Mouse (Mus musculus): ENCODE measurements around the gene Ptpn22. TPM values are rescaled to one million over a fixed set of nuclear protein-coding genes. Genes with fewer than 3 reads are reported as not detected.
A peak's percentile ranks its signal among the peaks of the same experiment; 100 is the strongest.

Gene Ptpn22
- total and polyA plus RNA-seq, 2 experiments from 2014 or later: 0.19 to 0.46 TPM

GRCm38 (mm10) chr3:103913451-103913961 lies 53.9 kb downstream of the Ptpn22 start:
- Histone ChIP-seq H3K27me3 (ENCODE audit: insufficient read depth, low read length) (no peaks in the 10 kb centered on the region), H3K36me3 (ENCODE audit: insufficient read depth) (no peaks in the 10 kb centered on the region), H3K4me1 (ENCODE audit: insufficient read depth) (peaks cover 4% of the 10 kb centered on the region; the same call in 1 of the 2 replicates), H3K4me2 (ENCODE audit: low read depth) (peak overlapping the region; percentile 70), H3K4me3 (ENCODE audit: low read depth, low read length) (peak overlapping the region; percentile 83), H3K27ac (ENCODE audit: low read depth, low read length) (peak overlapping the region; percentile 92), H3K9ac (peak overlapping the region; percentile 47), H3K9me3 (ENCODE audit: low read length) (no peaks in the 10 kb centered on the region)
- ATAC-seq (peak; percentile 0; the same call in 1 of the 2 replicates), DNase-seq (no peak)
- WGBS: 3% methylated on average over 11 of the region's 11 CpGs
- TF ChIP-seq CTCF (IDR thresholded peaks at IDR 0.05; ENCODE audit: low read depth): no peak

- H3K9ac ChIP-seq: peak within 1 kb of the TSS; percentile 91
- H3K4me3 ChIP-seq (ENCODE audit: low read depth, low read length): peak within 1 kb of the TSS; percentile 83
- H3K27me3 ChIP-seq (ENCODE audit: insufficient read depth, low read length): no peaks in the 10 kb centered on the region
- DNase-seq (peak; percentile 99), ATAC-seq (peak; percentile 99)
- H3K9me3 ChIP-seq (ENCODE audit: low read length): no peaks in the 10 kb centered on the region
- TF ChIP-seq CTCF (IDR thresholded peaks at IDR 0.05; ENCODE audit: low read depth): peak; percentile 53
- WGBS: under 1% methylated on average over 50 of the region's 55 CpGs
- H3K36me3 ChIP-seq (ENCODE audit: insufficient read depth): no peaks in the 10 kb centered on the region
- peak within 1 kb of the TSS; percentile 70 for H3K4me2 ChIP-seq (ENCODE audit: low read depth)
- peaks cover 4% of the 10 kb centered on the region; the same call in 1 of the 2 replicates for H3K4me1 ChIP-seq (ENCODE audit: insufficient read depth)
- peak within 1 kb of the TSS; percentile 92 for H3K27ac ChIP-seq (ENCODE audit: low read depth, low read length)
Measured at GRCm38 (mm10) chr3:103914010-103914669, 54.5 kb downstream of the Ptpn22 start, which contains the start of gene Rsbn1. TSS of gene Rsbn1 (plus strand) at chr3:103914120.

GRCm38 (mm10) chr3:103914732-103915508 lies 55.3 kb downstream of the Ptpn22 start:
- Histone ChIP-seq H3K4me1 (ENCODE audit: insufficient read depth) (peaks cover 4% of the 10 kb centered on the region; the same call in 1 of the 2 replicates), H3K4me2 (ENCODE audit: low read depth) (peak overlapping the region; percentile 56), H3K9me3 (ENCODE audit: low read length) (no peaks in the 10 kb centered on the region), H3K27me3 (ENCODE audit: insufficient read depth, low read length) (no peaks in the 10 kb centered on the region), H3K4me3 (ENCODE audit: low read depth, low read length) (peak overlapping the region; percentile 83), H3K9ac (peak overlapping the region; percentile 91), H3K36me3 (ENCODE audit: insufficient read depth) (no peaks in the 10 kb centered on the region), H3K27ac (ENCODE audit: low read depth, low read length) (peak overlapping the region; percentile 92)
- 2% methylated on average over 45 of the region's 60 CpGs for WGBS
- no peak for TF ChIP-seq CTCF (IDR thresholded peaks at IDR 0.05; ENCODE audit: low read depth)
- DNase-seq: peak; percentile 50
- peak; percentile 34 for ATAC-seq

GRCm38 (mm10) chr3:103915509-103915896 lies 55.9 kb downstream of the Ptpn22 start:
- Histone ChIP-seq H3K4me2 (ENCODE audit: low read depth) (peak overlapping the region; percentile 56), H3K4me1 (ENCODE audit: insufficient read depth) (peaks cover 4% of the 10 kb centered on the region; the same call in 1 of the 2 replicates), H3K27me3 (ENCODE audit: insufficient read depth, low read length) (no peaks in the 10 kb centered on the region), H3K4me3 (ENCODE audit: low read depth, low read length) (peak overlapping the region; percentile 83), H3K36me3 (ENCODE audit: insufficient read depth) (no peaks in the 10 kb centered on the region), H3K9ac (peak overlapping the region; percentile 91), H3K27ac (ENCODE audit: low read depth, low read length) (peak overlapping the region; percentile 92; the same call in 1 of the 2 replicates), H3K9me3 (ENCODE audit: low read length) (no peaks in the 10 kb centered on the region)
- no peak for TF ChIP-seq CTCF (IDR thresholded peaks at IDR 0.05; ENCODE audit: low read depth)
- DNase-seq (no peak), ATAC-seq (no peak)
- WGBS: 5% methylated on average over 7 of the region's 7 CpGs

GRCm38 (mm10) chr3:103916205-103916838 lies 56.7 kb downstream of the Ptpn22 start:
- H3K4me3 ChIP-seq (ENCODE audit: low read depth, low read length): peak overlapping the region; percentile 83
- no peak overlapping the region for H3K27ac ChIP-seq (ENCODE audit: low read depth, low read length)

DNA sequence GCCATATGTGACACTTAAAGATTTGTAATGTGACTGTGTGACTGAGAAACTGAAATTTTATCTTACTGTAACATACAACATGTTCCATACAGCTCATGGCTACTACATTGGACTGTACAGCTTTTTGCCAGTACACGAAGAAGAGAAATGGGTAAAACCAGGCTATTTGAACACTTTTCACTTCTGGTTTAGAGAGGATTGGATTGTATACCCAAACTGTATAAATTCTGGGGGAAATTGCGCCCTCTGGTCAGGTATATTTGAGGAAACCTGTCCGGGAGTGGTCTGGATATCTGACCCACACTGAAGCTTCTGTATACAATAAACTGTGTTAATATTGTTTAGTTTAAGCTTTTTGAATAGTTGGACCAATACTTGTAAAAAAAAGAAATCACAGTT lies 57.2 kb downstream of the Ptpn22 start:
- Histone ChIP-seq H3K27ac (ENCODE audit: low read depth, low read length) (no peak overlapping the region), H3K4me1 (ENCODE audit: insufficient read depth) (peaks cover 4% of the 10 kb centered on the region; the same call in 1 of the 2 replicates), H3K4me3 (ENCODE audit: low read depth, low read length) (peak overlapping the region; percentile 83), H3K36me3 (ENCODE audit: insufficient read depth) (no peaks in the 10 kb centered on the region), H3K27me3 (ENCODE audit: insufficient read depth, low read length) (no peaks in the 10 kb centered on the region), H3K4me2 (ENCODE audit: low read depth) (peak overlapping the region; percentile 56), H3K9me3 (ENCODE audit: low read length) (no peaks in the 10 kb centered on the region), H3K9ac (no peak overlapping the region)
- DNase-seq (no peak), ATAC-seq (no peak)
- no peak for TF ChIP-seq CTCF (IDR thresholded peaks at IDR 0.05; ENCODE audit: low read depth)
- WGBS: 63% methylated on average over 3 of the region's 3 CpGs

More at GRCm38 (mm10) chr3:103916205-103916838, 56.7 kb downstream of the Ptpn22 start:
- Histone ChIP-seq H3K4me2 (ENCODE audit: low read depth) (peak overlapping the region; percentile 56), H3K4me1 (ENCODE audit: insufficient read depth) (peaks cover 4% of the 10 kb centered on the region; the same call in 1 of the 2 replicates), H3K9ac (peak overlapping the region; percentile 22), H3K36me3 (ENCODE audit: insufficient read depth) (no peaks in the 10 kb centered on the region), H3K9me3 (ENCODE audit: low read length) (no peaks in the 10 kb centered on the region), H3K27me3 (ENCODE audit: insufficient read depth, low read length) (no peaks in the 10 kb centered on the region)
- no peak for ATAC-seq
- whole genome bisulfite sequencing: 34% methylated on average over 5 of the region's 5 CpGs
- DNase-seq: peak; percentile 6
- TF ChIP-seq CTCF (IDR thresholded peaks at IDR 0.05; ENCODE audit: low read depth): no peak

Measured in forebrain, postnatal 0 days (tissue).